8 mouse cellular contexts compared by ENCODE assay signal in the genomic region with DNA sequence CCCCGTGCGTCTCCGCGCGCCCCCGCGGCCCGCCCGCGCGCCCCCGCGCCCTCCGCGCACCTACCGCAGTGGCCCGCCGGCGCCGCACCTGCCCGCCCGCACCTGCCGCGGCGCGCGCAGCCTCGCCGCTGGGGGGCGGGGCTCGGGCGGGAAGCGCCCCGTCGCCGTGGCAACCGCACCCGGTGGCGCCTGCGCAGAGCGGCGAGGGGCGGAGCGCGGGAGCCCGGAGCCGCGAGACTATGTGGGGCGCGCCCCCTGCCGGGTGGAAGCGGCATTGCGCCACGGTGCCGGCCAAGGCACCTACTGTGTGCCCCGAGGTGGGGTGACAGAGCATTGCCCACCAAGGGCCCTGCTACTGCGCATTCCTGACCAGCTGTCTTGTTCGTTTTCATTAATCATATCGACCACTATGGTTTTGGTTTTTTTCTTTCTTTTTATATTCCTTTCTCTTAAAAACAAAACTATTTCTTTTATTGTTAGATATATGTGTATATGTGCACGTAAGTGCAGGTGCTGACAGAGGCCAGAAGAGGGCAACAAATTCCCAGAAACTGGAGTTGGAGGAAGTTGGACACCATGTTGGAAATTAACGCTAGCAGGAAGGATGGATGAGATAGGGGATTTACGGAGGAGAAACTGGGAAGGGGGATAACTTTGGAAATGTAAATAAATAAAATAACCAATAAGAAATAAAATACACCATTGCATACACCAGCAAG. TPM values are rescaled to one million over a fixed set of nuclear protein-coding genes. Genes with fewer than 3 reads are reported as not detected.
DNase-seq lines count a peak whose midpoint lies in the region; ATAC-seq and TF ChIP-seq lines count a peak whose summit lies in the region.

A gene (minus strand): TSS at position 90 of the 719 bp plus-strand sequence.

- H3K9ac ChIP-seq in lung, embryonic 14.5 days: peak within 1 kb of the TSS; percentile 66

- peak within 1 kb of the TSS; percentile 93 for H3K4me2 ChIP-seq in lung, embryonic 14.5 days

- ATAC-seq in G1E (ENCODE audit: extremely low read depth, insufficient number of reproducible peaks, low FRiP score, poor library complexity, severe bottlenecking): no peak
- peak; percentile 18; the same call in 1 of the 2 replicates for ATAC-seq in lung, embryonic 14.5 days (ENCODE audit: insufficient read depth)

- peak within 1 kb of the TSS; percentile 23; the same call in 1 of the 2 replicates for H3K4me3 ChIP-seq in G1E (ENCODE audit: low read depth, low read length)
- H3K4me3 ChIP-seq in lung, embryonic 14.5 days (ENCODE audit: low read depth, low read length): peak within 1 kb of the TSS; percentile 71
- peak within 1 kb of the TSS; percentile 48 for H3K4me3 ChIP-seq in olfactory bulb, adult 2 months (ENCODE audit: insufficient read depth, low read depth, low read length)

- no peaks in the 10 kb centered on the region for H3K36me3 ChIP-seq in G1E (replicated peaks)
- no peaks in the 10 kb centered on the region for H3K36me3 ChIP-seq in lung, embryonic 14.5 days (ENCODE audit: insufficient read depth)

- H3K27me3 ChIP-seq in G1E (ENCODE audit: insufficient read depth, low read length): no peaks in the 10 kb centered on the region; the same call in 1 of the 2 replicates
- peaks cover 7% of the 10 kb centered on the region; the same call in 1 of the 2 replicates for H3K27me3 ChIP-seq in lung, embryonic 14.5 days (ENCODE audit: insufficient read depth, low read length)

- no peak for DNase-seq in G1E (ENCODE audit: low spot score)
- DNase-seq in cerebellum, adult 18-20 months: peak; percentile 25 to 52
- DNase-seq in forelimb bud, embryonic 11.5 days (ENCODE audit: low read depth, low spot score): peak; percentile 55
- peak; percentile 88 for DNase-seq in heart, postnatal 4 days
- peak in 1 of 2 experiments; percentile 62 for DNase-seq in layer of hippocampus, adult 8-10 months (ENCODE audit: low spot score in 2 of 2)
- peak; percentile 87 for DNase-seq in lung, embryonic 14.5 days
- DNase-seq in thymus, postnatal 36 days: peak; percentile 32 to 48

- TF ChIP-seq CTCF in G1E (IDR thresholded peaks at IDR 0.05; ENCODE audit: low read depth, low read length): no peak
- peak; percentile 76 for TF ChIP-seq CTCF in lung, embryonic 14.5 days (IDR thresholded peaks at IDR 0.05; ENCODE audit: low read depth)
- peak; percentile 99 for TF ChIP-seq CTCF in olfactory bulb, adult 2 months (IDR thresholded peaks at IDR 0.05; ENCODE audit: insufficient read depth, low read depth, low read length)

- H3K27ac ChIP-seq in lung, embryonic 14.5 days (ENCODE audit: low read depth): peak within 1 kb of the TSS; percentile 50; the same call in 1 of the 2 replicates
- H3K27ac ChIP-seq in olfactory bulb, adult 2 months (ENCODE audit: insufficient read depth, low read depth, low read length): no peak within 1 kb of the TSS

- H3K4me1 ChIP-seq in G1E (ENCODE audit: insufficient read depth, low read depth, low read length): no peaks in the 10 kb centered on the region
- peaks cover 9% of the 10 kb centered on the region; the same call in 1 of the 2 replicates for H3K4me1 ChIP-seq in lung, embryonic 14.5 days (ENCODE audit: insufficient read depth)
- H3K4me1 ChIP-seq in olfactory bulb, adult 2 months (ENCODE audit: control insufficient read depth, insufficient read depth, low read length): peaks cover 25% of the 10 kb centered on the region

- WGBS in lung, embryonic 14.5 days: 8% methylated on average over 61 of the region's 62 CpGs
- WGBS in olfactory bulb, adult 2 months: 14% methylated on average over 62 of the region's 62 CpGs

- H3K9me3 ChIP-seq in G1E (replicated peaks): peaks cover 88% of the 10 kb centered on the region
- H3K9me3 ChIP-seq in lung, embryonic 14.5 days (ENCODE audit: low read depth, low read length): no peaks in the 10 kb centered on the region

- TF ChIP-seq POLR2A in olfactory bulb, adult 2 months (IDR thresholded peaks at IDR 0.05; ENCODE audit: insufficient read depth, low read depth, low read length): no peak

RNA-seq across cellular contexts. Expression of the gene that starts here (rescaled TPM):
- not detected in 2 replicates for total RNA-seq in G1E (2014; fragmentation: Nextera tagmentation)
- 0.05 and 0.06 TPM in 2 replicates for total RNA-seq in G1E (2017)
- not detected in 2 replicates for polyA plus RNA-seq in G1E (2012)
- total RNA-seq in heart, postnatal 4 days (2021): 10 to 100 TPM; 46.8 to 48.3 TPM
- total RNA-seq in layer of hippocampus, adult 8-10 months (2022): 10 to 100 TPM; 56.0 to 66.0 (median 61.1) TPM
- 6.9 TPM in 2 replicates for polyA plus RNA-seq in lung, embryonic 14.5 days (2014; fragmentation: Nextera tagmentation; extraction: Ambion mirVana)
- not detected in 2 replicates for polyA plus RNA-seq in olfactory bulb, adult 2 months (2012; ENCODE audit: insufficient read depth, insufficient read length, low replicate concordance, missing spikeins)

Comparison
In these comparisons a context has a peak if more than half of its experiments do, and no peak if none do; other contexts are left out.
1. RNA of the gene that starts here (total RNA-seq): 56.0 to 66.0 TPM in layer of hippocampus, adult 8-10 months and 46.8 to 48.3 TPM in heart, postnatal 4 days; 0.05 to 0.06 TPM in G1E; every median in the first group is over 10 times any median in the second.
2. Peak in every context shown above with its lines, with median percentiles within 50 percentile points of each other: H3K4me3 ChIP-seq.